Mouse (Mus musculus): ENCODE data around the gene Vps41.

The Vps41 gene

DNA sequence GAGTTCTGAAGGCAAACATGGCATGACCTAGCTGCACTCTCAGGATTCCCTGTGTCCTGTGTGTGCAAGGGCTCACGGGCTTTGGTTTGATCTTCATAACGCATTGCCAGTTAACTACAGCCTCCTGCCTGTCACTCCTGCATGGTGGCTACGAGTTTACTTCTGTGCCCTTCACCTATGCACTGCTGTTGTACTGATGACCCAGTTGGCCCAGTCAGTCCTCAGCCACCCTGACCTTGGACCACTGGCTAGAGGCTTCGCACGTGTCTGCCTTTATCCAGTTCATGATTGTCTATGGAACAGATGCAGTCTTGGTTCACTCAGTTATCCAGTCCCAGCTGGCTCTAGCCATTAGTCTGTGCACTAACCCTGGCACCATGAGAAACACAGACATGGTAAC is 151.7 kb downstream of the Vps41 start:
- no peak for DNase-seq (ENCODE audit: low spot score in 2 of 2)

DNA sequence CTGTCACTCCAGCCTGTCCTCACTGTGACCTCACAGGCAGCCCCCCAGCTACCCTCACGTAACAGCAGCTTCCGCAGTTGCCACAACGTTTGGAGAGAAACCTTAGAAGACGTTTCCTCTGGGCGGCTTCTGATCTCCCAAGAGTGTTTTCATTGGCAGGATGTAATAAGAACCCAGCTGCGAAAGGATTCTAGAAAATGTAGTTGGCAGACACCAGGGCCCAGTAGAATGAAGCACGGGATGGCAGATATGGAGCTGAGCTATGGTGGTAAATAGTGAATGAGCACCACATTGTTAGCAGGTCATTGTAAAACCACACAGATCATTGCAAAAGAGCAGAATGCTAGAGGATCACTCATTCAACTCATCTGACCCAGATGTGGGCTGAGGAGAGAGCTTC is 158.2 kb downstream of the Vps41 start:
- no peak for DNase-seq (ENCODE audit: low spot score in 2 of 2)

DNA sequence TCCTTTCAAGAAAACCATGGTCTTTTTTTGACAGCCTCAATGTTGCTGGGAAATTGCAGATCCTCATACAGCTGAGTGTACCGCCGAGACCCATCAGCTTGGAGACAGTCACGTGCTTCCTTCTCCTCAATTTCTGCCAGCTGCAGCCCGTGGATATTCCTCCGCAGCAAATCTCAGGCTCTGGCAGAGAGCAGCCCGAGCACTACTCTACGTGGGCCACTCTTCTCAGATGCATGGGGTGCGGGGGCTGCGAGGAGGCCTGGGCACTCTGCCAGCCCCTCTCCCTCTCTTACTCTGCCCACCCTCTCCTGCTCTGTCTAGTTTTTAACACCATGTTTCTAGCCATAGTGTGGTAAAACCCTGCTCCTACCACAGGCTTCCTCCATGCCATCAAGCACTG is 175.8 kb downstream of the Vps41 start:
- peak; percentile 68 to 80 for DNase-seq (ENCODE audit: low spot score in 2 of 2)

DNA sequence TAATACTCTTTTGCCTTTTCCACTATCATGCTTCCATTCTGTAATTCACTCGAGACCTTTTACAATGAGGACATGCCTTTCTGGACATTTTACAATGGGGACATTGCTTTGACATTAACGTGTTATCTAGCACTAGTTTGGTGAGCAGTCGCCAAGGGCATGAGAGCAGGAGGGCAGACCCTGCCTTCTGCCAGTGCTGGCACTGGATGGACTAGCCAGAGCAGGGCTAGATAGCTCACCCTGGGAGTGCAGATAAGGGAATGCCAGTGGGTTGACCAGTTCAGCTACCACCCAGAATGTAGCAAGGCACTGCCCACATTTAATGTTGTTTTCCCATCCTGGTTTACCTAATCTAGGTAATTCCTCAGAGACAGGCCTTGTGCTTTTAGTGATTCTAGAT is 179.7 kb downstream of the Vps41 start:
- DNase-seq (ENCODE audit: low spot score in 2 of 2) = no peak

DNA sequence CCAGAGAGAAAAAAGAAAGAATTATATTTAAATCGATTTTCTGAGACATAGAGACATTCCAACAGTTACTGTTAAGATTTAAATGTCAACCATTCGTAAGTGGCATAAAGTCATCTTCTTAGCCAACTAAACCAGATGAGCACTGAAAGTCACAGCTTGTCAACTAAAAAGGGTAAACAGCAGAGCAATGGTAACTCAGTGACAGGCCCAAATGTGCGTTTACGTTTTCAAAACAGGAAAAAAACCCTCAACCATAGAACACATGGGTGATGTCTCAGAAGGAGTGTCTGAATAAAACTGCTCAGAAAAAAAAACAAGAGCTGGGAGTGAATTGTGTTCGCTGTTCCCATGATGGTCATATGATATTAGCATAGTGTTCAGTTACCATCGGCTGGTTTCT is 186.5 kb downstream of the Vps41 start:
- no peak for DNase-seq (ENCODE audit: low spot score in 2 of 2)

DNA sequence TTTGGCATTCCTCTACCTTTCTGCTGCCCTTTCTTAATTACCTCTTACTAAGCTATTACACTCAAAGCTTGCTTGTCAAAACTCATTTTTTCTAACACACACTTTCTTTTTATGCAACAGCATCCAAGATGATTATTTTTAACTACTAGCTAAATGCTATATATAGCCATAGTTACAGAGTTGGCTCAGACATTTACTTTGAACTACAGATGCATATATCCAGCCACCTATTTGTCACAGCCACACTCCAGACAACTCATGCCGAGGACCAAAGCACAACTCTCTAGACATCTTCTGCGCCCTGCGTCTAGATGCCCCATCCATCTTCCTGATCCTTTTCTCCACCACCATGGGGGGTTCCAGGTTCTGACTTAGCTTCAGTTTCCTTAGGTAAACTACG is 197.7 kb downstream of the Vps41 start:
- no peak for DNase-seq (ENCODE audit: low spot score in 2 of 2)

All from frontal cortex, postnatal 36 days (tissue).